Mouse (Mus musculus): ENCODE results near the gene Hcn1. TPM values are rescaled to one million over a fixed set of nuclear protein-coding genes. Genes with fewer than 3 reads are reported as not detected.

Gene Hcn1
- total and polyA plus RNA-seq, 2 experiments from 2014 or later = 2.6 to 9.8 TPM

GRCm38 (mm10) chr13:117602617-117603358 lies 668 bp downstream of the Hcn1 start:
- WGBS = under 1% methylated on average over 61 of the region's 62 CpGs
- peak overlapping the region; percentile 69 for H3K27ac ChIP-seq
- H3K9me3 ChIP-seq (ENCODE audit: low read length) = no peaks in the 10 kb centered on the region
- TF ChIP-seq CTCF (IDR thresholded peaks at IDR 0.05; ENCODE audit: low read depth) = no peak
- H3K36me3 ChIP-seq (ENCODE audit: insufficient read depth, low read length) = no peaks in the 10 kb centered on the region
- no peaks in the 10 kb centered on the region for H3K4me1 ChIP-seq (ENCODE audit: insufficient read depth, low read length)
- ATAC-seq = peak; percentile 78
- peak overlapping the region; percentile 65 for H3K4me2 ChIP-seq (ENCODE audit: low read depth, low read length)
- H3K4me3 ChIP-seq (ENCODE audit: low read length) = peak overlapping the region; percentile 80
- peak; percentile 36 for DNase-seq (ENCODE audit: low spot score)
- no peaks in the 10 kb centered on the region for H3K27me3 ChIP-seq (ENCODE audit: insufficient read depth, low read length)
- peak overlapping the region; percentile 80 for H3K9ac ChIP-seq (replicated peaks; ENCODE audit: low read length)

- no peaks in the 10 kb centered on the region for H3K36me3 ChIP-seq (ENCODE audit: insufficient read depth, low read length)
- no peaks in the 10 kb centered on the region for H3K9me3 ChIP-seq (ENCODE audit: low read length)
- DNase-seq (ENCODE audit: low spot score) (peak; percentile 42), ATAC-seq (no peak)
- H3K9ac ChIP-seq (replicated peaks; ENCODE audit: low read length) = peak overlapping the region; percentile 80
- no peaks in the 10 kb centered on the region for H3K27me3 ChIP-seq (ENCODE audit: insufficient read depth, low read length)
- 8% methylated on average over 11 of the region's 11 CpGs for WGBS
- no peaks in the 10 kb centered on the region for H3K4me1 ChIP-seq (ENCODE audit: insufficient read depth, low read length)
- H3K4me2 ChIP-seq (ENCODE audit: low read depth, low read length) = peak overlapping the region; percentile 65
- peak overlapping the region; percentile 80 for H3K4me3 ChIP-seq (ENCODE audit: low read length)
- no peak overlapping the region; the same call in 1 of the 2 replicates for H3K27ac ChIP-seq
- TF ChIP-seq CTCF (IDR thresholded peaks at IDR 0.05; ENCODE audit: low read depth) = no peak
These were observed 1.3 kb downstream of the Hcn1 start for GRCm38 (mm10) chr13:117603421-117603820.

GRCm38 (mm10) chr13:117604073-117604472 lies 2.0 kb downstream of the Hcn1 start:
- DNase-seq (ENCODE audit: low spot score) (peak; percentile 53), ATAC-seq (no peak)
- Histone ChIP-seq H3K36me3 (ENCODE audit: insufficient read depth, low read length) (no peaks in the 10 kb centered on the region), H3K27ac (no peak overlapping the region), H3K27me3 (ENCODE audit: insufficient read depth, low read length) (no peaks in the 10 kb centered on the region), H3K4me1 (ENCODE audit: insufficient read depth, low read length) (no peaks in the 10 kb centered on the region), H3K9me3 (ENCODE audit: low read length) (no peaks in the 10 kb centered on the region), H3K9ac (replicated peaks; ENCODE audit: low read length) (peak overlapping the region; percentile 80; the same call in 1 of the 2 replicates), H3K4me3 (ENCODE audit: low read length) (peak overlapping the region; percentile 80), H3K4me2 (ENCODE audit: low read depth, low read length) (peak overlapping the region; percentile 65)
- WGBS = 21% methylated on average over 7 of the region's 7 CpGs
- no peak for TF ChIP-seq CTCF (IDR thresholded peaks at IDR 0.05; ENCODE audit: low read depth)

GRCm38 (mm10) chr13:117604971-117605750 lies 3.0 kb downstream of the Hcn1 start:
- H3K27me3 ChIP-seq (ENCODE audit: insufficient read depth, low read length) = no peaks in the 10 kb centered on the region
- no peak overlapping the region for H3K27ac ChIP-seq
- H3K4me2 ChIP-seq (ENCODE audit: low read depth, low read length) = peak overlapping the region; percentile 40
- H3K36me3 ChIP-seq (ENCODE audit: insufficient read depth, low read length) = no peaks in the 10 kb centered on the region
- no peaks in the 10 kb centered on the region for H3K4me1 ChIP-seq (ENCODE audit: insufficient read depth, low read length)
- H3K9me3 ChIP-seq (ENCODE audit: low read length) = no peaks in the 10 kb centered on the region
- peak overlapping the region; percentile 6; the same call in 1 of the 2 replicates for H3K4me3 ChIP-seq (ENCODE audit: low read length)
- ATAC-seq (no peak), DNase-seq (ENCODE audit: low spot score) (peak; percentile 29)
- TF ChIP-seq CTCF (IDR thresholded peaks at IDR 0.05; ENCODE audit: low read depth) = no peak
- 75% methylated on average over 5 of the region's 5 CpGs for WGBS
- H3K9ac ChIP-seq (replicated peaks; ENCODE audit: low read length) = no peak overlapping the region

GRCm38 (mm10) chr13:117611881-117612280 lies 9.8 kb downstream of the Hcn1 start:
- Histone ChIP-seq H3K36me3 (ENCODE audit: insufficient read depth, low read length) (no peaks in the 10 kb centered on the region), H3K9ac (replicated peaks; ENCODE audit: low read length) (no peak overlapping the region), H3K4me1 (ENCODE audit: insufficient read depth, low read length) (no peaks in the 10 kb centered on the region), H3K27me3 (ENCODE audit: insufficient read depth, low read length) (no peaks in the 10 kb centered on the region), H3K9me3 (ENCODE audit: low read length) (0 out of 2 replicates have a peak, but pooled peaks cover 3% of the 10 kb centered on the region), H3K4me2 (ENCODE audit: low read depth, low read length) (no peak overlapping the region), H3K27ac (no peak overlapping the region), H3K4me3 (ENCODE audit: low read length) (no peak overlapping the region)
- ATAC-seq (no peak), DNase-seq (ENCODE audit: low spot score) (no peak)
- TF ChIP-seq CTCF (IDR thresholded peaks at IDR 0.05; ENCODE audit: low read depth) = no peak
- 91% methylated on average over 2 of the region's 2 CpGs for WGBS

- Histone ChIP-seq H3K9ac (replicated peaks; ENCODE audit: low read length) (no peak overlapping the region), H3K4me1 (ENCODE audit: insufficient read depth, low read length) (no peaks in the 10 kb centered on the region), H3K36me3 (ENCODE audit: insufficient read depth, low read length) (no peaks in the 10 kb centered on the region), H3K27me3 (ENCODE audit: insufficient read depth, low read length) (no peaks in the 10 kb centered on the region), H3K4me3 (ENCODE audit: low read length) (no peak overlapping the region), H3K27ac (no peak overlapping the region), H3K4me2 (ENCODE audit: low read depth, low read length) (no peak overlapping the region), H3K9me3 (ENCODE audit: low read length) (0 out of 2 replicates have a peak, but pooled peaks cover 3% of the 10 kb centered on the region)
- ATAC-seq = no peak
- no peak for TF ChIP-seq CTCF (IDR thresholded peaks at IDR 0.05; ENCODE audit: low read depth)
- no peak for DNase-seq (ENCODE audit: low spot score)
- 86% methylated on average over 7 of the region's 7 CpGs for WGBS
These were observed 17.4 kb downstream of the Hcn1 start for GRCm38 (mm10) chr13:117619544-117619943.
